In genomic region chr3:98893057-98893772, GRCm38 (mm10) we compare ENCODE assay signal across 14 mouse cellular contexts. TPM values are rescaled to one million over a fixed set of nuclear protein-coding genes. Genes with fewer than 3 reads are reported as not detected.
DNase-seq lines count a peak whose midpoint lies in the region; TF ChIP-seq lines count a peak whose summit lies in the region.
"Had no signal": no experiment of that assay in that cellular context is flagged by ENCODE, and none has a peak within 500 bp of the region (broad histone marks: within the 10 kb centered on the region; RNA-seq: fewer than 3 reads in every experiment).

TSS of gene Hao2 (minus strand) at chr3:98893239.

- no peak within 1 kb of the TSS for H3K4me3 ChIP-seq in left cerebral cortex, adult 2 months
- H3K4me3 ChIP-seq: heart, embryonic 13.5 days; limb, embryonic 12.5 days; megakaryocyte, embryonic 14.5 days had no signal

- no peak within 1 kb of the TSS for H3K27ac ChIP-seq in left cerebral cortex, adult 2 months
- H3K27ac ChIP-seq: heart, embryonic 13.5 days; limb, embryonic 12.5 days had no signal

- intact Hi-C loops in left cerebral cortex, adult 2 months (cut with DNase I) = loop anchor here (5.0 to 10.0 kb wide), 2 partner anchors 79 to 1252 kb away; no protein-coding TSS in a partner anchor

- no peak for TF ChIP-seq CTCF in left cerebral cortex, adult 2 months (IDR thresholded peaks at IDR 0.05)

- no peak for DNase-seq in adrenal gland, adult 18-20 months (ENCODE audit: low spot score in 2 of 2)
- DNase-seq in adrenal gland, postnatal 36 days = no peak
- DNase-seq in kidney, adult 8-10 months = peak; percentile 46 to 55
- peak; percentile 10 to 42 for DNase-seq in kidney, postnatal 4 days
- no peak for DNase-seq in embryo, embryonic 9.5 days (ENCODE audit: extremely low spot score)
- DNase-seq in right cerebral cortex, postnatal 36 days (ENCODE audit: low spot score in 2 of 2) = no peak
- DNase-seq in left cerebral cortex, adult 2 months (ENCODE audit: extremely low spot score in 1 of 2, low spot score in 2 of 2) = no peak
- DNase-seq: cerebellum, adult 2 months had no signal

RNA-seq across cellular contexts. Expression of gene Hao2, which starts in this region (rescaled TPM):
- 100 to 1,000 TPM; 331 to 334 TPM for total RNA-seq in adrenal gland, adult 18-20 months (2021)
- total RNA-seq in adrenal gland, postnatal 36 days (2021) = 100 to 1,000 TPM; 332 to 351 TPM
- not detected for total RNA-seq in left cerebral cortex, adult 2 months (2021)
- total RNA-seq: hematopoietic stem cell, adult 5-6 weeks; layer of hippocampus, postnatal 25 days; midbrain, postnatal 0 days had no signal

Comparison
In these comparisons a context has a peak if more than half of its experiments do, and no peak if none do; other contexts are left out.
1. RNA of gene Hao2 (total RNA-seq): 332 to 351 TPM in adrenal gland, postnatal 36 days and 331 to 334 TPM in adrenal gland, adult 18-20 months; not detected in left cerebral cortex, adult 2 months; every median in the first group is over 100 times any median in the second.
2. DNase-seq: peak in kidney, adult 8-10 months (2 of 2) and kidney, postnatal 4 days (2 of 2); none in adrenal gland, adult 18-20 months (0 of 2), adrenal gland, postnatal 36 days (0 of 2), embryo, embryonic 9.5 days (single experiment), right cerebral cortex, postnatal 36 days (0 of 2) and left cerebral cortex, adult 2 months (0 of 2).